Mouse (Mus musculus) neural tube, embryonic 13.5 days (tissue): ENCODE results near the gene Zim1. TPM values are rescaled to one million over a fixed set of nuclear protein-coding genes. Genes with fewer than 3 reads are reported as not detected.

ENCODE experiments used
- ATAC-seq: fragments of 200-750 bp; cut with Nextera tagmentation; 2 replicates; pipeline ENCODE4 v1.8.0; 2017; ENCODE audit warnings: low read depth, mild to moderate bottlenecking, moderate TSS enrichment, moderate library complexity
- H3K27ac ChIP-seq: fragments of 300-500 bp; sonication (generic); replicated peaks from 2 replicates; pipeline ENCODE4 v1.5.1; 2015; ENCODE audit warnings: moderate library complexity, mild to moderate bottlenecking, inconsistent platforms
- H3K27me3 ChIP-seq: fragments of 300-500 bp; sonication (generic); 2 replicates; pipeline ENCODE4 v1.6.1; 2015; ENCODE audit warnings: mild to moderate bottlenecking, inconsistent platforms
- H3K36me3 ChIP-seq: fragments of 300-500 bp; sonication (generic); 2 replicates; pipeline ENCODE4 v1.6.1; 2015; ENCODE audit warnings: mild to moderate bottlenecking, inconsistent platforms
- H3K4me1 ChIP-seq: fragments of 300-500 bp; sonication (generic); replicated peaks from 2 replicates; pipeline ENCODE4 v1.6.1; 2015; ENCODE audit warnings: inconsistent platforms
- H3K4me2 ChIP-seq: fragments of 300-500 bp; sonication (generic); 2 replicates; pipeline ENCODE4 v1.6.1; 2015; ENCODE audit warnings: inconsistent platforms, mild to moderate bottlenecking, moderate library complexity
- H3K4me3 ChIP-seq: fragments of 300-500 bp; sonication (generic); 2 replicates; pipeline ENCODE4 v1.5.1; 2015; ENCODE audit warnings: mild to moderate bottlenecking, inconsistent platforms
- H3K9ac ChIP-seq: fragments of 300-500 bp; sonication (generic); 2 replicates; pipeline ENCODE4 v1.6.1; 2015; ENCODE audit warnings: moderate library complexity, mild to moderate bottlenecking, inconsistent platforms
- H3K9me3 ChIP-seq: fragments of 300-500 bp; sonication (generic); 2 replicates; pipeline ENCODE4 v1.6.1; 2016; ENCODE audit warnings: inconsistent platforms
- WGBS: fragments of 180-500 bp; shearing (Covaris S2); methylation state at CpG from one replicate; pipeline ENCODE4 v1.1.7; 2015; 5-methylcytosine and 5-hydroxymethylcytosine counted together
- polyA plus RNA-seq: library from polyadenylated mRNA; unstranded; fragments of >200 nt; fragmentation: Nextera tagmentation; extraction: Ambion mirVana; gene quantifications from 2 replicates; pipeline ENCODE4 v1.2.1, GENCODE M21; 2015

The Zim1 gene
- polyA plus RNA-seq, 1 experiment from 2014 or later, result 3.0 TPM

GRCm38 (mm10) chr7:6709396-6709795, 13.1 kb upstream of the Zim1 start:
- Histone ChIP-seq H3K9ac (no peak overlapping the region), H3K4me3 (no peak overlapping the region), H3K4me1 (no peaks in the 10 kb centered on the region), H3K36me3 (peaks cover 90% of the 10 kb centered on the region), H3K9me3 (no peaks in the 10 kb centered on the region), H3K4me2 (no peak overlapping the region), H3K27me3 (no peaks in the 10 kb centered on the region), H3K27ac (no peak overlapping the region)
- no peak for ATAC-seq
- 96% methylated on average over 15 of the region's 15 CpGs for WGBS

- 89% methylated on average over 17 of the region's 17 CpGs for WGBS
- no peaks in the 10 kb centered on the region for H3K27me3 ChIP-seq
These were observed 12.4 kb upstream of the Zim1 start for GRCm38 (mm10) chr7:6708451-6709180.

DNA sequence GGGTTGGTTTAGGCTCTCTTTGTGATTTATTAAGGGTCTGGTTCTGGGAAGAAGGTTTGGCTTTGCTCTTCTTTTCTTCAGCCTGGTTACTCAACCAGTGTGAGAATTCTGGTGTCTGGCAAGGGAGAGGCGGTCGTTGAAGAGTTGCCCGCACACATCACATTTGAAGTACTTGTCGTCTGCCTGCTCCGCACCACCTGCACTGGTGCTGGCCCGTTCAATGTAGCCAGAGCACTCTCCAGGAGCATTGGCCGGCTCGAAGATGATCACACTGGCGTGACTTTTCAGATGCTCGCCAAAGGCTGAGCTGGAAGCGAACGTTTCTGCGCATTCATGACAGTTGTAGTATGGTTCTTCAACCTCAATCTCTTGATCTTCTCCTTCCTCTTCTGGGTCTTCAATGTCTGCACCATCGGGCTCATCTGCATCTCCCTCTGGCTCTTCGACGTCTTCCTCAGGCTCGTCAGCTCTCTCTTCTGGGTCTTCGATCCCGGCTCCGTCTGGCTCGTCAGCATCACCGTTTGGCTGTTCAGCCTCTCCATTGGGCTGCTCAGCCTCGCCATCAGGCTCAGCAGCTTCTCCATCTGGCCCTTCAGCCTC, 11.3 kb upstream of the Zim1 start:
- no peak overlapping the region for H3K4me2 ChIP-seq
- H3K27ac ChIP-seq, result no peak overlapping the region
- H3K36me3 ChIP-seq, result peaks cover 74% of the 10 kb centered on the region
- H3K9ac ChIP-seq, result no peak overlapping the region
- no peak overlapping the region for H3K4me3 ChIP-seq
- H3K27me3 ChIP-seq, result no peaks in the 10 kb centered on the region
- no peaks in the 10 kb centered on the region for H3K9me3 ChIP-seq
- WGBS, result 94% methylated on average over 23 of the region's 23 CpGs
- no peaks in the 10 kb centered on the region for H3K4me1 ChIP-seq
- no peak for ATAC-seq

More at GRCm38 (mm10) chr7:6708451-6709180, 12.4 kb upstream of the Zim1 start:
- H3K4me3 ChIP-seq, result no peak overlapping the region
- no peak overlapping the region for H3K4me2 ChIP-seq
- no peaks in the 10 kb centered on the region for H3K9me3 ChIP-seq
- no peaks in the 10 kb centered on the region for H3K4me1 ChIP-seq
- no peak for ATAC-seq
- H3K9ac ChIP-seq, result no peak overlapping the region
- H3K36me3 ChIP-seq, result peaks cover 85% of the 10 kb centered on the region
- H3K27ac ChIP-seq, result no peak overlapping the region

DNA sequence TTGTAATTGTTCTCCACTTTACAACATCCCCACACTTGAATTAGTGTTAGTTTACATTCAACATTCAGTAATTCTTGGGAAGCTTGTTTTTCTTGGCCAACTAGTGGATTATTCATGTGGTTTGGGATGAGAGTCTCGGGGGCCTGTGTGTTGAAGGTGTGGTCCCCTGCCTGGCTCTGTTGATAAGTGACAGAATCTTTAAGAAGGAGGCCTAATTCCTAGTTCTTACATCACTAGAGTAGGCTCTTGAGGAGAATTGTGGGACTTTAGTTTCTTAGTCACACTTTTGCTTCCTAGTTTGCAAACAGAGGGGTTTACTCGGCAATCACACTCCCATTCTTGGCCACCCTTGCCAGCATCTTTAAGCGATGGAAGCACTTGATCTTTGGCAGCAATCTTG, 3.0 kb upstream of the Zim1 start:
- 82% methylated on average over 3 of the region's 3 CpGs for WGBS
- no peak for ATAC-seq
- H3K27ac ChIP-seq, result no peak overlapping the region

GRCm38 (mm10) chr7:6685511-6685910, 10.7 kb downstream of the Zim1 start:
- ATAC-seq, result no peak
- Histone ChIP-seq H3K9ac (no peak overlapping the region), H3K27me3 (no peaks in the 10 kb centered on the region), H3K36me3 (no peaks in the 10 kb centered on the region), H3K27ac (no peak overlapping the region), H3K4me2 (no peak overlapping the region), H3K4me1 (peaks cover 4% of the 10 kb centered on the region; the same call in 1 of the 2 replicates), H3K9me3 (no peaks in the 10 kb centered on the region), H3K4me3 (no peak overlapping the region)
- WGBS, result 94% methylated on average over 6 of the region's 6 CpGs

More for the DNA sequence above, 3.0 kb upstream of the Zim1 start:
- 0 out of 2 replicates have a peak, but pooled peaks cover 5% of the 10 kb centered on the region for H3K36me3 ChIP-seq
- H3K4me2 ChIP-seq, result no peak overlapping the region
- no peak overlapping the region for H3K9ac ChIP-seq
- no peaks in the 10 kb centered on the region for H3K27me3 ChIP-seq
- no peak overlapping the region for H3K4me3 ChIP-seq
- no peaks in the 10 kb centered on the region for H3K4me1 ChIP-seq
- H3K9me3 ChIP-seq, result no peaks in the 10 kb centered on the region

DNA sequence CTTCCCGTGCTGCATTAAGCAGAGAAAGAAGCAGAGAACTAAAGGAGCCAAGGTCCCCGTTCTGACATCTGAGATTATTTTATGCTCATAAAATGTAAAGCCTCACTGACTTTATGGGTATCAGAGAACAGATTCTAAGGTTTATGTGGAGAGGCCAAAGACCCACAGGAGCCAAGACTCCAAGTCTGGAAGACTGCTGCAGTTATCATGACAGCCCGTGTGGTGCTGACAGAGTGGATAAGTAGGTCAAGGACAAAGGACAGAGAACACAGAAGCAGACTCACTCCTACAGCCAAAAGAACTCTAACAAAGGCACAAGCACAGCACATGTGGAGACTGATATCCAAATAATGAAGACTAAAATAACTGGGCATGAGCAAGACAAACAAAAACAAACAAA, 29.5 kb downstream of the Zim1 start:
- Histone ChIP-seq H3K27ac (no peak overlapping the region), H3K27me3 (no peaks in the 10 kb centered on the region), H3K4me3 (no peak overlapping the region), H3K9me3 (no peaks in the 10 kb centered on the region), H3K4me1 (no peaks in the 10 kb centered on the region), H3K9ac (no peak overlapping the region), H3K4me2 (no peak overlapping the region), H3K36me3 (no peaks in the 10 kb centered on the region)
- no peak for ATAC-seq
- 84% methylated on average over 3 of the region's 3 CpGs for WGBS

- Histone ChIP-seq H3K4me3 (no peak overlapping the region), H3K4me1 (no peaks in the 10 kb centered on the region), H3K27ac (no peak overlapping the region), H3K4me2 (no peak overlapping the region), H3K9ac (no peak overlapping the region), H3K36me3 (no peaks in the 10 kb centered on the region), H3K9me3 (no peaks in the 10 kb centered on the region), H3K27me3 (no peaks in the 10 kb centered on the region)
- WGBS, result 78% methylated on average over 7 of the region's 7 CpGs
- no peak for ATAC-seq
These were observed 32.8 kb downstream of the Zim1 start for GRCm38 (mm10) chr7:6663430-6663829.

DNA sequence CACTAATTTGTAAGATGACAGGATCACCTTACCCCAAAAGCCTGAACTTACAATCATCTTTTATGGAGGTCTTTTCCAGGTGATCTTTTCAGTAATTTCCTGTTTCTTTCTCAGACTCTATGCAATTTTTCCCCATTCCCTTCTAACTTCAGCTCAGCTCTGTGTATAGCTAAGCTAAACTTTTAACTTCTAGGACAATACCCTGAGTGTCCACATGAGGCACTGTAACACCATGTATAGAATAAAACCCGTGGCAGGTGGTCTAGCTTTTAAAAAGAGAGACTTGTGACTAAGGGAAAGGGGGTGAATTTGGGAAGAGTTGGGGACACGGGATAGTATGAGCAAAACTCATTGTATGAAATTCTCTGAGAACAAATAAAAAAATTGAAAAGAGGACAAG, 36.6 kb downstream of the Zim1 start:
- no peaks in the 10 kb centered on the region for H3K9me3 ChIP-seq
- WGBS, result 27% methylated on average over 2 of the region's 2 CpGs
- no peak overlapping the region for H3K4me2 ChIP-seq
- H3K4me1 ChIP-seq, result no peaks in the 10 kb centered on the region
- H3K9ac ChIP-seq, result no peak overlapping the region
- H3K27ac ChIP-seq, result no peak overlapping the region
- no peaks in the 10 kb centered on the region for H3K27me3 ChIP-seq
- ATAC-seq, result peak; percentile 61; the same call in 1 of the 2 replicates
- no peak overlapping the region for H3K4me3 ChIP-seq
- no peaks in the 10 kb centered on the region for H3K36me3 ChIP-seq

GRCm38 (mm10) chr7:6658606-6659005, 37.6 kb downstream of the Zim1 start:
- WGBS, result 87% methylated on average over 7 of the region's 7 CpGs
- no peak overlapping the region for H3K27ac ChIP-seq
- H3K4me3 ChIP-seq, result no peak overlapping the region
- no peaks in the 10 kb centered on the region for H3K27me3 ChIP-seq
- H3K9me3 ChIP-seq, result no peaks in the 10 kb centered on the region
- H3K36me3 ChIP-seq, result no peaks in the 10 kb centered on the region
- no peak overlapping the region for H3K9ac ChIP-seq
- no peak for ATAC-seq
- H3K4me2 ChIP-seq, result no peak overlapping the region
- H3K4me1 ChIP-seq, result no peaks in the 10 kb centered on the region

DNA sequence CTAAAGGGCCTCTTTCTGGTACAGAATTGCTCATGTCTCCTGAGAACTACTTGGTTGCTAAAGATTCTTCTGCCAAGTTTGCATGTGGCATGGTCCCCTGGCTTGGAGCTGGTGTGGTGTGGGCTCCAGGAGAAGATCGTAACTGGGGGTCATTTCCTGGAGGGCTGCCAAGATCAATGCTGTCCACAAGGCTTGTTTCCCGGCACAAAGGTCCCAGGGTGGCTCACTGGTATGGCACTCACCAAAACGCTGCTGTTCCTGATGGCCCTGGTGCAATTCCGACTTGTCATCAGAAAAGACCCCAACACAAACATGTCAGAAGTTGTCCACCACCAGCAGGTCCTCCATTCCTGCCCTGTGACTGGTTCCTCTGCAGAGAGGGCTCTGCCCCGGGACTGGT, 44.1 kb downstream of the Zim1 start:
- Histone ChIP-seq H3K4me2 (no peak overlapping the region), H3K9ac (no peak overlapping the region), H3K4me3 (no peak overlapping the region), H3K4me1 (no peaks in the 10 kb centered on the region), H3K36me3 (no peaks in the 10 kb centered on the region), H3K9me3 (no peaks in the 10 kb centered on the region), H3K27me3 (no peaks in the 10 kb centered on the region), H3K27ac (no peak overlapping the region)
- 79% methylated on average over 5 of the region's 5 CpGs for WGBS
- no peak for ATAC-seq

DNA sequence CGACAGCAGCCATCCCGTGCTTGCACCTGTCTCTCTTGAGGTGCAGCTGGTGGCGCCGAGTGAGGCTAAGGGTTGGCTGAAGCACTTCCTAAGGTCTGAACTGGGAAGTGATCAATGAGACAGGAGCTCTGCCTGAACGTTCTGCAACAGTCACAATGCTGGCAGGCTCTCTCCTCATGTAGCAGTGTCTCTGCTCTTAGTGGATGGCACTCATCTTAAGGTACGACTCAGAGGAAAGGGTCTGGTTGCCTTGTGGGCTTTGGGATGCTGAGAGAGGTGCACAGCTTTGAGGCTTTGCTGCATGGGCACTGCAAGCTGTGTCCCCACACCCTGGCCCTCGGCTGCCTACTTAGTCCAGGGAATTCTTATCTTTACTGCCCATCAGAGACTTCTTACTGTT, 45.0 kb downstream of the Zim1 start:
- ATAC-seq, result no peak
- Histone ChIP-seq H3K4me1 (no peaks in the 10 kb centered on the region), H3K27me3 (no peaks in the 10 kb centered on the region), H3K4me2 (no peak overlapping the region), H3K9me3 (no peaks in the 10 kb centered on the region), H3K27ac (no peak overlapping the region), H3K9ac (no peak overlapping the region), H3K36me3 (no peaks in the 10 kb centered on the region), H3K4me3 (no peak overlapping the region)
- 82% methylated on average over 7 of the region's 7 CpGs for WGBS

DNA sequence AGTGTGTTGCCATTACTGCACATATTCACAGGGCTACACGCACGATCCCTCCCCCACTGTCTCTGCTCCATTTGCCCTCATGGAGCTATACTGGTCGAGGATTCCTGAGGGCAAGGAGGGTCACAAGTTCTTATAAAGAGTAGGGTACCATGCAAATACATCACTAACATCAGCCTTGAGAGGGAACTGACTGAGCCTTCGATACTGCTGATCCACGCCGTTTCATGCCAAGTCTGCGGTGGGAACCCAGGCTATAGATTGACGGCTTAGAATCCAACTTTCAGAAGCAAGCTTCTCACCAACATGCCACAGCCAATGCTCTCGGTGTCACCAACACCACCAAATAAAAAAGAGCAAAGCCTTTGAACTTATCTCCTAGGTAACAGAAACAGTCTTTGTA, 45.7 kb downstream of the Zim1 start:
- Histone ChIP-seq H3K27ac (no peak overlapping the region), H3K36me3 (no peaks in the 10 kb centered on the region), H3K9ac (no peak overlapping the region), H3K4me2 (no peak overlapping the region), H3K4me3 (no peak overlapping the region), H3K27me3 (no peaks in the 10 kb centered on the region), H3K9me3 (no peaks in the 10 kb centered on the region), H3K4me1 (no peaks in the 10 kb centered on the region)
- no peak for ATAC-seq
- WGBS, result 90% methylated on average over 9 of the region's 9 CpGs

DNA sequence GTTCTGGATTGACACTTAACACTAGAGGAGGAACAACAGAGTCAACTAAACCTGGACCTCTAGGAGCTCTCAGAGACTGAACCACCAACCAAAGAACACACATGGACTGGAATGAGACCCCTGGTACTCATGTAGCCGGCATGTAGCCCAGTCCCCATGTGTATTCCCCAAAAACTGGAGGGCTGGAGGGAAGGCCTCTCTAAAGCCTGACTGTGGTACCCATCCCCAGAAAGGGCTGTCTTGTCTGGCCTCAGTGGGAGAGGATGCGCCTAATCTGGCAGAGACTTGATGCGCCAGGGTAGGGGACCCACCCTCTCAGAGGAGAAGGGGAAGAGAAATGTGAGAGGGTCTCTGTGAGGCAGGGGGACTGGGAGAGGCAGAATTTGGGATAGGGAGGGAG, 50.4 kb downstream of the Zim1 start:
- 86% methylated on average over 3 of the region's 3 CpGs for WGBS
- Histone ChIP-seq H3K27ac (no peak overlapping the region), H3K4me2 (no peak overlapping the region), H3K4me3 (no peak overlapping the region), H3K36me3 (no peaks in the 10 kb centered on the region), H3K9ac (no peak overlapping the region), H3K9me3 (no peaks in the 10 kb centered on the region), H3K4me1 (no peaks in the 10 kb centered on the region), H3K27me3 (no peaks in the 10 kb centered on the region)
- no peak for ATAC-seq
